Mouse (Mus musculus) gastrocnemius, postnatal 25 days (tissue): Measurements from ENCODE around the gene Serpinb8. TPM values are rescaled to one million over a fixed set of nuclear protein-coding genes. Genes with fewer than 3 reads are reported as not detected.

Experiments used
- DNase-seq: peaks from one replicate; pipeline ENCODE4 v3.0.0; 2022
- total RNA-seq, 2 experiments: library from RNA; stranded (reverse); gene quantifications; 1 replicate in 1 of 2; 2 replicates in 1 of 2; pipeline ENCODE4 v1.2.3; 2021

Serpinb8 gene
- total RNA-seq, 2 experiments from 2014 or later, result 3.4 to 3.5 TPM

GRCm38 (mm10) chr1:107645086-107645485, 55.3 kb downstream of the Serpinb8 start:
- DNase-seq, result no peak

GRCm38 (mm10) chr1:107657689-107658088, 67.9 kb downstream of the Serpinb8 start:
- DNase-seq, result no peak

Other genes starting within 250 kb of the Serpinb8 start
- gene Serpinb11, start 228.8 kb upstream of the Serpinb8 start, total RNA-seq, result not detected
- not detected for gene Serpinb7, start 190.4 kb upstream of the Serpinb8 start, total RNA-seq
- not detected for gene Serpinb2, start 78.6 kb upstream of the Serpinb8 start, total RNA-seq